Mouse (Mus musculus) embryonic facial prominence, embryonic 13.5 days (tissue): ENCODE measurements at regions not wholly inside any gene's neighbourhood (a gene's known extent, or its start where the extent isn't known, plus 50 kb on each side); places are given as distances from the start of the nearest gene placed in this dataset.

Experiments used
- ATAC-seq: fragments of 200-750 bp; cut with Nextera tagmentation; 2 replicates; pipeline ENCODE4 v1.8.0; 2017; ENCODE audit warnings: low read depth; ENCODE audit not compliant: insufficient number of reproducible peaks, insufficient read depth, low FRiP score, low TSS enrichment
- H3K27ac ChIP-seq: fragments of 300-500 bp; sonication (generic); 2 replicates; pipeline ENCODE4 v1.5.1; 2015; ENCODE audit warnings: moderate library complexity, mild to moderate bottlenecking, inconsistent platforms
- H3K27me3 ChIP-seq: fragments of 300-500 bp; sonication (generic); 2 replicates; pipeline ENCODE4 v1.6.1; 2015; ENCODE audit warnings: mild to moderate bottlenecking, inconsistent platforms
- H3K36me3 ChIP-seq: fragments of 300-500 bp; sonication (generic); 2 replicates; pipeline ENCODE4 v1.6.1; 2015; ENCODE audit warnings: mild to moderate bottlenecking, inconsistent platforms
- H3K4me1 ChIP-seq: fragments of 300-500 bp; sonication (generic); 2 replicates; pipeline ENCODE4 v1.6.1; 2015; ENCODE audit warnings: inconsistent platforms
- H3K4me2 ChIP-seq: fragments of 300-500 bp; sonication (generic); 2 replicates; pipeline ENCODE4 v1.6.1; 2015; ENCODE audit warnings: moderate library complexity, mild to moderate bottlenecking, inconsistent platforms
- H3K4me3 ChIP-seq: fragments of 300-500 bp; sonication (generic); 2 replicates; pipeline ENCODE4 v1.5.1; 2015; ENCODE audit warnings: mild to moderate bottlenecking, inconsistent platforms
- H3K9ac ChIP-seq: fragments of 300-500 bp; sonication (generic); 2 replicates; pipeline ENCODE4 v1.6.1; 2015; ENCODE audit warnings: mild to moderate bottlenecking, inconsistent platforms
- H3K9me3 ChIP-seq: fragments of 300-500 bp; sonication (generic); 2 replicates; pipeline ENCODE4 v1.6.1; 2016; ENCODE audit warnings: inconsistent platforms
- WGBS: fragments of 180-500 bp; shearing (Covaris S2); methylation state at CpG from one replicate; pipeline ENCODE4 v1.1.7; 2015; ENCODE audit warnings: mixed read lengths; 5-methylcytosine and 5-hydroxymethylcytosine counted together

DNA sequence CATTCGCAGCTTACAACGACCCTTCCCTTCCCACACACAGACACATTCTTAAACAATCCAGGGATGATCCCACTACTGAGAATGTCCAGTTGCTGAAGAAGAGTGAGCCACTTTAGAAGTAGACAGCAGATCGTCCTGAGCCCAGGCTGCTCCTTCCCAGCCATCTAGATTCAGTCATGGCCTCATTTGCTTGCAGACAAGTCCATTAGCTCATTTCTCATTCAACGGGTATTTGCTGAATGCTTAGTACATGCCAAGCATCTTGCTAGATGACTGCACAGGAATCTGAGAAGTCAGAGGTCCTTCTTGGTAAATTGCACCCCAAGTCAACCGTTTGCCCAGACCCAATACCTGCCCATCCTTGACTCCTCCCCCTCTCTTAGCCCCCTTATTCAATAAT is 57.8 kb downstream of the Ier5 start:
- no peak overlapping the region for H3K9ac ChIP-seq
- H3K27ac ChIP-seq: no peak overlapping the region
- WGBS: 77% methylated on average over 5 of the region's 5 CpGs
- no peaks in the 10 kb centered on the region for H3K36me3 ChIP-seq
- peaks cover 9% of the 10 kb centered on the region for H3K4me1 ChIP-seq
- no peaks in the 10 kb centered on the region for H3K9me3 ChIP-seq
- no peaks in the 10 kb centered on the region for H3K27me3 ChIP-seq
- no peak overlapping the region for H3K4me3 ChIP-seq
- ATAC-seq: no peak
- H3K4me2 ChIP-seq: no peak overlapping the region

DNA sequence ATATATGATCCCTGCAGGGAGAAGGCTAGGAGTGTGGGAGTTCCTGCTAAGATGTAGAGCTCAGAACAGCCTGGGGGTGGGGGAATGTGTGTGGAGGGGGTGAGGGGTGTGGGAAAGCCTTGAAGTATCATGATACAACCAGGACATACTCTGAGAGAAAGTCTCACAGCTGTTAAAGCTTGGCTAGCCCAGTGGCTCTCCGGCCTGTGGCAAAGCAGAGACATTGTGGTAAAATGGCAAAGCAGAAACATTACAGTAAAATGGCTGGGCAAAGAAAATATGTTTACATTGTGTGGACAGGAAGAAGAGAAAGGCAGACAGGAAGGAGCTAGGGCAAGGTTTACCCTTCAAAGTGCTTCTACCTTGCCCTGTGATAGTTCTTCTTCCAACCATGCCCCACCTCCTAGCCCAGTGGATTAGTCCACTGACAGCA is 58.5 kb downstream of the Ier5 start:
- 44% methylated on average over 1 of the region's 1 CpGs for WGBS
- ATAC-seq: no peak

DNA sequence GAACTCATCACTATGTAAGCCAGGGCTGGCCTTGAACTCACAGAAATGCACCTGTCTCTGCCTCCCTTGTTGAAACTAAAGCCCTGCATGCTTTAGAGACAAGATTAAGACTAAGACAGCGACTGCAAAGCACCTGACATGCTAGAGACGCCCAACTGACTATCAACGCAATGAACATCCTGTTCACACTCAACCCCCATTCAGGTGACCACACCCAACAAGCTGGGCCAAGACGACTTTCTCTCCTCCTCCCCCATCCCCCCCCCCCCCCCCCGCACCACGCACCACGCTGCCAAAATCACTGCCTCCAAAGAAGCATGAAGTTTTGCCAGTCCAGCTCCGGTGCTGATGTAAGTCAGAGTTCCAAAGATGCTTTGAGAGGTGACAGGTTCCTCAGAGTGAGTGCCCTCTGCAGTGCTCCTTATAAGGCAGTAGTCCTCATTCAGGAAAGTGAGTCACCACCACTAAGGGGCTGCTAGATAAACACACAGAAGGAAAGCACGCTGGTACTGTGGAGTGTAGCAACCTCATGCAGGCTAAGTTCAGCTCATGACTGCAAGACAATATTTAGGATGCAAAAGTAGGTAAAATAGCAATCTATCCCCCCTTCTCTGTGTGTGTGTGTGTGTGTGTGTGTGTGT is 59.2 kb downstream of the Ier5 start:
- Histone ChIP-seq H3K4me1 (peaks cover 9% of the 10 kb centered on the region), H3K4me2 (no peak overlapping the region), H3K36me3 (no peaks in the 10 kb centered on the region), H3K27me3 (no peaks in the 10 kb centered on the region), H3K9me3 (no peaks in the 10 kb centered on the region), H3K9ac (no peak overlapping the region), H3K4me3 (no peak overlapping the region), H3K27ac (peak overlapping the region; percentile 62; the same call in 1 of the 2 replicates)
- ATAC-seq: no peak; the same call in 1 of the 2 replicates
- 47% methylated on average over 9 of the region's 9 CpGs for WGBS

More for the DNA sequence above, 58.5 kb downstream of the Ier5 start:
- H3K36me3 ChIP-seq: no peaks in the 10 kb centered on the region
- H3K4me1 ChIP-seq: peaks cover 9% of the 10 kb centered on the region
- H3K27me3 ChIP-seq: no peaks in the 10 kb centered on the region
- no peak overlapping the region for H3K9ac ChIP-seq
- no peaks in the 10 kb centered on the region for H3K9me3 ChIP-seq
- H3K4me2 ChIP-seq: no peak overlapping the region
- no peak overlapping the region for H3K4me3 ChIP-seq
- H3K27ac ChIP-seq: peak overlapping the region; percentile 62; the same call in 1 of the 2 replicates

DNA sequence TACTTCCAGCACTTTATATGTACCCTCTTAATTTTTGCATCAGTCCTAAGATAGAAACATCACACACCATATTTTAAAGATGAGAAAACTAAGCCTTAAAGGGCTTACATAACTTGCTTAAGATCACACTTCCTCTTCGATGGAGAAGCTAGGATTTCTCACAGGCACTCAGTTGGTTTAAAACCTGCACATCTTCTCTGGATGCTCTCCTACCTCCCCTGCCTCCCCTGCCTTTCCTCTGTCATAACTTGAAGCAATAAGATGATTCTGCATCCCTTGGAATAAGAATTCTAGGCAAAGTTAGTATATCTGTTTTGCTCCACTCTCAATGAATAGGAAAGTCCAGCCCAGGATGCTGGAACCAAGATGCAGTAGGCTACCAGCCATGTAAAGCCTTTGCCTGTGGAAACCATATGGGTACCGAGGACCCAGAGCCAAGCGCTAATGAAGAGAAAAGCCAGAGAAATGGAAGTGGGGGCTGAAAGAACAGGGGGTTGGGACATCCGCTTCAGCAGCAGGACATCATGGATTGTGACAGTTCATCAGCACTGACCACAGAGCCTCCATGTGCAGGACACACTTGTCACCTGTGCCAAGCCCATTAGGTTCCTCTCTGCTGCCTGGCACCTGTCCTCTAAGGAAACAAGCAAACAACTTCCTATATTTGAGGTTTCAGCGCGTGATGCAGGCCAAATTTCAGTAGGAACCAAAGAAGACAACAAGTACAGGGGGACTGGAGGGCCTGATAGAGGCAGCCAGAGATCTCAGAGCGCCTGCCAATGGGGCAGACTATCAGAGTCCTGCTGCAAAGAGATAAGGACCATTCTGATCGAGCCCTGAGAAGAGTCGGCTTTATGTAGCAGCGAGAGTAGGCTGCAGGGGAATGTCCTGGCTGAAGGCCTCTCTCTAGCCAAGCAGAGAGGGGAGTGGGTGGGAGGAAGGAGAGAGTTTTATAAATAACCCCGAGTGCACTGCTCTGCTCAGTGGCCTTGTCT is 60.5 kb downstream of the Ier5 start:
- Histone ChIP-seq H3K36me3 (no peaks in the 10 kb centered on the region), H3K9me3 (no peaks in the 10 kb centered on the region), H3K4me3 (no peak overlapping the region), H3K4me1 (peaks cover 9% of the 10 kb centered on the region), H3K9ac (no peak overlapping the region), H3K4me2 (no peak overlapping the region), H3K27ac (no peak overlapping the region), H3K27me3 (no peaks in the 10 kb centered on the region)
- no peak for ATAC-seq
- WGBS: 73% methylated on average over 11 of the region's 11 CpGs

DNA sequence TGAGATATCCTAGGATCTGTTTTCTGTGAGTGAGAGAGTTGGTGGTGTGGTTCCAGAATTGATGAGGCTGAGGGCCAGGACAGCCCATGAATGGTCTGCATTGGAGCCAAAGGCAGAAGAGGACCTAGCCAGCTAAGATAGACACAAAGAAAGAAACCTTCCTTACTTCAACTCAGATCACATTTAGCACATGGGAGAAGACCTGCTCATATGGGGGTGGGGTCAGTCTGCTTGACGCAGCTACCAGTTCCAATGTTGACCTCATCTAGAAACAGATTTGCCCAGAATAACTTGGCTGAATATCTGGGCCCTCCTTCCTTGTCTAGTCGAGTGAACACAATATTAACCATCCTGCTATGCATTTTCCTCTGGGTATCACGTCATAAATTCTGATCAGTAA is 62.0 kb downstream of the Ier5 start:
- Histone ChIP-seq H3K9me3 (no peaks in the 10 kb centered on the region), H3K4me1 (peaks cover 9% of the 10 kb centered on the region), H3K27ac (no peak overlapping the region), H3K27me3 (no peaks in the 10 kb centered on the region), H3K4me3 (no peak overlapping the region), H3K36me3 (no peaks in the 10 kb centered on the region), H3K9ac (no peak overlapping the region), H3K4me2 (no peak overlapping the region)
- ATAC-seq: no peak
- WGBS: 87% methylated on average over 3 of the region's 3 CpGs

DNA sequence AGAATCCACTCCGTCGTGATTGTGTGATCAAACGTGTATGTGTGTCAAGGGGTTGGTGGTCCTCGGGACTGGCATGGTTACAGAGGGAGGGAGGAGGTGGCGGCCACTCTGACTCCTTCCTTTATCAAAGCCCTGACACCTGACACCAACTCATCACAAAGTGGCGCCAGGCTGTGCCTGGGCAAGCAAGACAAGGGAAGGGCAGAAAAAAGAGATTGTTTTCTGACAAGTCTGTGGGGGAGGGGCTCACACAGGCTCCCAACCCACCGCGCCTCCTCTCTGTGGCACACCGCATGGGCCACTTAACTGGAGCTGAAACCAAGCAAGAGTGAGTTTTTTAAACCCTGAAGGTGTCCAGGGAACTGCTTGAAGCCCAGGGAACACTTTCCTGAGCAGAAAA is 68.5 kb downstream of the Ier5 start:
- ATAC-seq: no peak
- peak overlapping the region; percentile 62 for H3K27ac ChIP-seq

DNA sequence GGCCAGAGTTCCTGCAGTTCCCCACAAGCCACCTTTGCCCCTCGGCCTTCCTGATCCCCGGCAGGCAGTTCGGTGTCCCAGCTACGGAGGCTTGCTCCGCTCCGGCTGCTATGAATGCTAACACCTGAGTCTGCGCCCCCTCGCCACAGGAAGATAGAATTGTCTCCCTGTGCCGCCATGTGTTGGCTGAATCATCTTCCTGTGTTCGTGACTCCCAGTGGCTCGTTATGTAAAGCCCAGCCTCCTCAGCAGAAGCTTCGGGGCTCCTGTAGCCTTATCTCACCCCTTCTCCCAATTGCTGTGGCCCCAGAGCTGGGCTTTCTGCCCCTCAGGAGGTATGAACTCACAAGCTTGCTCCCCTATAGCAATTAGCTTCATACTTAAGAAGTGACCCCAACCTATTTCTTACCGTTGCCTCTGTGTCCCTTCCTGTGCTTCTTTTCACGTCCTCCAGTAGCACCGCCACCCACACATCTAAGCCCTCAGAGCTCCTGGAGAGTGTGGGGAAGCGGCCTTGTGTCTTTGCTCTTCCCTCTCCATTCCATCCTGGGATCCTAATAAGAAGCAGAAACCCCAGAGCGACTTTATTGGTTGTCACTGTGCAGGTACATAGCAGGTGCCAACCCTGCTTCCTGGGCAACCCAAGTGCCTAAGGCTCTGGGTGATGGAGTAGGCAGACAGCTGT is 70.1 kb downstream of the Ier5 start:
- H3K27ac ChIP-seq: no peak overlapping the region
- WGBS: 57% methylated on average over 17 of the region's 17 CpGs
- H3K27me3 ChIP-seq: no peaks in the 10 kb centered on the region
- no peaks in the 10 kb centered on the region for H3K9me3 ChIP-seq
- H3K4me2 ChIP-seq: peak overlapping the region; percentile 27; the same call in 1 of the 2 replicates
- no peak overlapping the region for H3K4me3 ChIP-seq
- ATAC-seq: no peak
- H3K36me3 ChIP-seq: no peaks in the 10 kb centered on the region
- peaks cover 35% of the 10 kb centered on the region for H3K4me1 ChIP-seq
- no peak overlapping the region for H3K9ac ChIP-seq

More for the DNA sequence above, 68.5 kb downstream of the Ier5 start:
- Histone ChIP-seq H3K4me3 (no peak overlapping the region), H3K9ac (no peak overlapping the region), H3K27me3 (no peaks in the 10 kb centered on the region), H3K4me2 (0 out of 2 replicates have a peak overlapping the region, but pooled peaks have one; percentile 14), H3K9me3 (no peaks in the 10 kb centered on the region), H3K36me3 (no peaks in the 10 kb centered on the region), H3K4me1 (peaks cover 35% of the 10 kb centered on the region)
- WGBS: 4% methylated on average over 9 of the region's 9 CpGs

DNA sequence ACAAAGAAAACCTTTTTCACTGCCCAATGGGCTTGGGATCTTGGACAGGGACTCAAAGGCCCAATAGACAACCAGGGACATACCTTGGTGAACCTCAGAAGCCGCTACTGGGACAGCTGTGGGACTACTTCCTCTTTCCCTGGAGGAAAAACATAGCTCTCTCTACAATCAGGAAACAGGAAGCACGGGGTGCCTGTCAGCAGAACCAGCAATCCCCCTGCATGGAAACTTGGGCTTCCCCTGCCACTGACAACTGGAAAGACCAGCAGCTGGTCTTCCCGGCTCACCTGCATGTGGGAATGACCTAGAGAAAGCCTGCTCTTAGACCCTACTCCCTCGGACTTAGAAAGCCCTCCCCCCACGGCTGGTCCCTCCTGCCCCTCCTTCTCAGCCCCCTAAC is 70.7 kb downstream of the Ier5 start:
- no peak for ATAC-seq
- Histone ChIP-seq H3K9me3 (no peaks in the 10 kb centered on the region), H3K27ac (no peak overlapping the region), H3K9ac (no peak overlapping the region), H3K4me2 (peak overlapping the region; percentile 27; the same call in 1 of the 2 replicates), H3K27me3 (no peaks in the 10 kb centered on the region), H3K36me3 (no peaks in the 10 kb centered on the region), H3K4me3 (no peak overlapping the region), H3K4me1 (peaks cover 35% of the 10 kb centered on the region)
- 32% methylated on average over 5 of the region's 5 CpGs for WGBS

DNA sequence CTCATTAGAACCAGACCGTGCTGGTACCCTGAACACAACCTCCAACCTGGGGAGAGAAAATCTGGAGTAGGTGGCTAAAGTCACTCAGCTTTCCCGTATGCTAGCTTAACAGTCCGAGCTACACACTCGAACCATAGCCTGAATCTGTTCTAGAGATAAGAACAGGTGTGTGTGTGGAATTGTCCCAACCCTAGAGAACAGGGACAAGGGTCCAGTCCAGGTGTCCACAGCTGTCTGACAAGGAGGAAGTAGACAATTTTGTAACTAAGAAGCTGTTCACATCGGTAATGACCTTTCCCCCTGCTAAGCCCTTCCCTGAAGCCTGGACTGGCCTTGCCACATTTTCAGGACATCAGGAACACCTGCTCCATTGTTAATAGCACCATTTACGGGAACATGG is 71.3 kb downstream of the Ier5 start:
- Histone ChIP-seq H3K9me3 (no peaks in the 10 kb centered on the region), H3K27me3 (no peaks in the 10 kb centered on the region), H3K27ac (no peak overlapping the region), H3K36me3 (no peaks in the 10 kb centered on the region), H3K9ac (no peak overlapping the region), H3K4me3 (no peak overlapping the region), H3K4me2 (no peak overlapping the region), H3K4me1 (peaks cover 35% of the 10 kb centered on the region)
- 54% methylated on average over 6 of the region's 6 CpGs for WGBS
- no peak for ATAC-seq

DNA sequence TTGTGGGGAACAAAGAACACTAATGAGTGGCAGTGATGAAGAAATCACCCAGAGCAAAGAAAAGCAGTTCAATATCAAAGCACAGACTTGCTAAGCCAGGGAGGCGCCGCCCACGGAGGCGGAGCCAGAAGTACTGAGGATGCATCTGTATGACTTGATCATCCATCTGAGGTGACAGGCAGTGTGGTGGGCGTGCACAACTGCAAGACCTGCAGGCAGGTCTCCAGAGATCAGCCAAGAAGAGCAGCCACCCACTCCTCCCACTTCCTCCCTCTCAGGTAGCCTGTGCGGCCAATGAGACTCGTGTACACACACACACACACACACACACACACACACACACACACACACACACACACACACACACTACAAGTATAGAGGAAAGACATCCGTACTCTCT is 71.9 kb downstream of the Ier5 start:
- WGBS: 42% methylated on average over 7 of the region's 8 CpGs
- ATAC-seq: no peak
- Histone ChIP-seq H3K4me3 (no peak overlapping the region), H3K4me2 (no peak overlapping the region), H3K27ac (no peak overlapping the region), H3K36me3 (no peaks in the 10 kb centered on the region), H3K9me3 (no peaks in the 10 kb centered on the region), H3K9ac (no peak overlapping the region), H3K4me1 (peaks cover 35% of the 10 kb centered on the region), H3K27me3 (no peaks in the 10 kb centered on the region)

DNA sequence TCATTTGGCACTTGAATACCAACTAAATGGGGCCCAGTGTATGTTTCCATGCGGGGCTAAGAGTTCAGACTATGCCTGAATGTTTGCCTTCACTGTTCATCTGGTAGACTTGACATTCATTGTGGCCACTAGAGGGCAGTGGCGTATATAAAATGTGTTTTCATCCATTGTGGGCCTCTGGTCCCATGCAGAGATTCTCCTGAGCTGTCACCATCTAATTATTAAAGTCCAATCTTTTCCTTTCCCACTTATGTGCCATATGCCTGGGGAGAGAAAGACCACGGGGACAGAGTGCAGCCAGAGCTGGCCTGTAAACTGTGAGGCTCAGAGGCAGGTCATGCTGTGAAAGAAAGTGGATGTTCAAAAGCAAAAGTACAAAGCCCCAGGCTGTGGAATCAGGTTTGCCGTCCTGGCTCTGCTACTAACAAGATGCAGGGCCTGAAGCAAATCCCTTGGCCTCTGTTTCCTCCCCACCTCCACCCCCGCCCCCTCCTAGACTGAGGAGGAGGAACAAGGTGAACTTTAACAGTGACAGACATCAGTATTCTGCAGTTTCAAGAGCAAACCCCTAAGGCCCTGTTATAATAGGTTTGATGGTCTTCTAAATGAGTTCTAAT is 73.5 kb downstream of the Ier5 start:
- WGBS: 5% methylated on average over 5 of the region's 5 CpGs
- Histone ChIP-seq H3K27ac (no peak overlapping the region), H3K27me3 (no peaks in the 10 kb centered on the region), H3K36me3 (no peaks in the 10 kb centered on the region), H3K4me1 (peaks cover 31% of the 10 kb centered on the region), H3K9me3 (no peaks in the 10 kb centered on the region), H3K4me2 (no peak overlapping the region), H3K4me3 (no peak overlapping the region), H3K9ac (no peak overlapping the region)
- ATAC-seq: no peak; the same call in 1 of the 2 replicates
